Mouse (Mus musculus): Measurements from ENCODE around the gene Sdha. TPM values are rescaled to one million over a fixed set of nuclear protein-coding genes. Genes with fewer than 3 reads are reported as not detected.

The Sdha gene
- polyA plus RNA-seq, 1 experiment from 2014 or later: 199 TPM

GRCm38 (mm10) chr13:74363176-74363858 lies 13.2 kb upstream of the Sdha start:
- Histone ChIP-seq H3K4me2 (ENCODE audit: low read depth, low read length) (no peak overlapping the region), H3K36me3 (ENCODE audit: control insufficient read depth, insufficient read depth, low read length) (peaks cover 16% of the 10 kb centered on the region)
- WGBS: 92% methylated on average over 13 of the region's 13 CpGs

GRCm38 (mm10) chr13:74362218-74362617 lies 12.1 kb upstream of the Sdha start:
- no peaks in the 10 kb centered on the region for H3K9me3 ChIP-seq (ENCODE audit: control insufficient read depth, low read length)
- no peaks in the 10 kb centered on the region for H3K4me1 ChIP-seq (ENCODE audit: control insufficient read depth, insufficient read depth, low read length)
- no peak overlapping the region for H3K4me3 ChIP-seq (ENCODE audit: low read depth, low read length)
- H3K27me3 ChIP-seq (ENCODE audit: control insufficient read depth, insufficient read depth, low read length): no peaks in the 10 kb centered on the region
- no peak for ATAC-seq (ENCODE audit: low read depth)
- 77% methylated on average over 2 of the region's 2 CpGs for WGBS
- no peak overlapping the region for H3K9ac ChIP-seq (replicated peaks; ENCODE audit: low read depth, low read length)
- H3K36me3 ChIP-seq (ENCODE audit: control insufficient read depth, insufficient read depth, low read length): peaks cover 16% of the 10 kb centered on the region
- H3K27ac ChIP-seq (ENCODE audit: low read depth, low read length): no peak overlapping the region
- no peak overlapping the region for H3K4me2 ChIP-seq (ENCODE audit: low read depth, low read length)

More at GRCm38 (mm10) chr13:74363176-74363858, 13.2 kb upstream of the Sdha start:
- no peak overlapping the region for H3K4me3 ChIP-seq (ENCODE audit: low read depth, low read length)
- no peaks in the 10 kb centered on the region for H3K4me1 ChIP-seq (ENCODE audit: control insufficient read depth, insufficient read depth, low read length)
- H3K27ac ChIP-seq (ENCODE audit: low read depth, low read length): no peak overlapping the region
- peak; percentile 25; the same call in 1 of the 2 replicates for ATAC-seq (ENCODE audit: low read depth)
- H3K9me3 ChIP-seq (ENCODE audit: control insufficient read depth, low read length): no peaks in the 10 kb centered on the region
- H3K27me3 ChIP-seq (ENCODE audit: control insufficient read depth, insufficient read depth, low read length): no peaks in the 10 kb centered on the region
- H3K9ac ChIP-seq (replicated peaks; ENCODE audit: low read depth, low read length): no peak overlapping the region

GRCm38 (mm10) chr13:74356491-74356890 lies 6.4 kb upstream of the Sdha start:
- no peaks in the 10 kb centered on the region for H3K27me3 ChIP-seq (ENCODE audit: control insufficient read depth, insufficient read depth, low read length)
- no peak overlapping the region for H3K27ac ChIP-seq (ENCODE audit: low read depth, low read length)
- H3K9ac ChIP-seq (replicated peaks; ENCODE audit: low read depth, low read length): no peak overlapping the region
- peaks cover 20% of the 10 kb centered on the region for H3K36me3 ChIP-seq (ENCODE audit: control insufficient read depth, insufficient read depth, low read length)
- no peak for ATAC-seq (ENCODE audit: low read depth)
- no peaks in the 10 kb centered on the region for H3K4me1 ChIP-seq (ENCODE audit: control insufficient read depth, insufficient read depth, low read length)
- no peaks in the 10 kb centered on the region for H3K9me3 ChIP-seq (ENCODE audit: control insufficient read depth, low read length)
- 96% methylated on average over 13 of the region's 13 CpGs for WGBS
- no peak overlapping the region for H3K4me2 ChIP-seq (ENCODE audit: low read depth, low read length)
- H3K4me3 ChIP-seq (ENCODE audit: low read depth, low read length): no peak overlapping the region

GRCm38 (mm10) chr13:74350435-74350906 lies 391 bp upstream of the Sdha start:
- Histone ChIP-seq H3K4me1 (ENCODE audit: control insufficient read depth, insufficient read depth, low read length) (peaks cover 17% of the 10 kb centered on the region), H3K4me3 (ENCODE audit: low read depth, low read length) (peak overlapping the region; percentile 63), H3K27me3 (ENCODE audit: control insufficient read depth, insufficient read depth, low read length) (no peaks in the 10 kb centered on the region), H3K4me2 (ENCODE audit: low read depth, low read length) (peak overlapping the region; percentile 55), H3K9me3 (ENCODE audit: control insufficient read depth, low read length) (no peaks in the 10 kb centered on the region), H3K9ac (replicated peaks; ENCODE audit: low read depth, low read length) (peak overlapping the region; percentile 72), H3K36me3 (ENCODE audit: control insufficient read depth, insufficient read depth, low read length) (no peaks in the 10 kb centered on the region), H3K27ac (ENCODE audit: low read depth, low read length) (peak overlapping the region; percentile 48)
- WGBS: 2% methylated on average over 15 of the region's 15 CpGs
- ATAC-seq (ENCODE audit: low read depth): peak; percentile 47; the same call in 1 of the 2 replicates

- H3K36me3 ChIP-seq (ENCODE audit: control insufficient read depth, insufficient read depth, low read length): peaks cover 35% of the 10 kb centered on the region
- no peak overlapping the region for H3K27ac ChIP-seq (ENCODE audit: low read depth, low read length)
- WGBS: 63% methylated on average over 3 of the region's 3 CpGs
- no peak overlapping the region for H3K4me2 ChIP-seq (ENCODE audit: low read depth, low read length)
- H3K9ac ChIP-seq (replicated peaks; ENCODE audit: low read depth, low read length): no peak overlapping the region
- no peaks in the 10 kb centered on the region for H3K9me3 ChIP-seq (ENCODE audit: control insufficient read depth, low read length)
- H3K4me3 ChIP-seq (ENCODE audit: low read depth, low read length): no peak overlapping the region
- no peaks in the 10 kb centered on the region for H3K4me1 ChIP-seq (ENCODE audit: control insufficient read depth, insufficient read depth, low read length)
- no peaks in the 10 kb centered on the region for H3K27me3 ChIP-seq (ENCODE audit: control insufficient read depth, insufficient read depth, low read length)
- ATAC-seq (ENCODE audit: low read depth): peak; percentile 70
These were observed 9.0 kb downstream of the Sdha start for GRCm38 (mm10) chr13:74341036-74341435.

GRCm38 (mm10) chr13:74329321-74329720 lies 20.8 kb downstream of the Sdha start:
- H3K4me2 ChIP-seq (ENCODE audit: low read depth, low read length): no peak overlapping the region
- H3K9me3 ChIP-seq (ENCODE audit: control insufficient read depth, low read length): no peaks in the 10 kb centered on the region
- no peak overlapping the region for H3K4me3 ChIP-seq (ENCODE audit: low read depth, low read length)
- no peaks in the 10 kb centered on the region for H3K27me3 ChIP-seq (ENCODE audit: control insufficient read depth, insufficient read depth, low read length)
- no peak overlapping the region for H3K27ac ChIP-seq (ENCODE audit: low read depth, low read length)
- peaks cover 56% of the 10 kb centered on the region for H3K36me3 ChIP-seq (ENCODE audit: control insufficient read depth, insufficient read depth, low read length)
- no peak for ATAC-seq (ENCODE audit: low read depth)
- H3K4me1 ChIP-seq (ENCODE audit: control insufficient read depth, insufficient read depth, low read length): no peaks in the 10 kb centered on the region
- H3K9ac ChIP-seq (replicated peaks; ENCODE audit: low read depth, low read length): no peak overlapping the region

GRCm38 (mm10) chr13:74317170-74317849 lies 32.8 kb downstream of the Sdha start, which contains the start of gene Pdcd6:
Gene Pdcd6 (minus strand): TSS chr13:74317580.
- peak within 1 kb of the TSS; percentile 94 for H3K4me2 ChIP-seq (ENCODE audit: low read depth, low read length)
- H3K4me3 ChIP-seq (ENCODE audit: low read depth, low read length): peak within 1 kb of the TSS; percentile 83
- peaks cover 11% of the 10 kb centered on the region for H3K4me1 ChIP-seq (ENCODE audit: control insufficient read depth, insufficient read depth, low read length)
- H3K36me3 ChIP-seq (ENCODE audit: control insufficient read depth, insufficient read depth, low read length): peaks cover 15% of the 10 kb centered on the region
- H3K9me3 ChIP-seq (ENCODE audit: control insufficient read depth, low read length): no peaks in the 10 kb centered on the region
- no peaks in the 10 kb centered on the region for H3K27me3 ChIP-seq (ENCODE audit: control insufficient read depth, insufficient read depth, low read length)
- peak; percentile 99 for ATAC-seq (ENCODE audit: low read depth)
- peak within 1 kb of the TSS; percentile 83 for H3K9ac ChIP-seq (replicated peaks; ENCODE audit: low read depth, low read length)
- WGBS: under 1% methylated on average over 36 of the region's 36 CpGs
- H3K27ac ChIP-seq (ENCODE audit: low read depth, low read length): peak within 1 kb of the TSS; percentile 52

- Histone ChIP-seq H3K9me3 (ENCODE audit: control insufficient read depth, low read length) (no peaks in the 10 kb centered on the region), H3K36me3 (ENCODE audit: control insufficient read depth, insufficient read depth, low read length) (peaks cover 10% of the 10 kb centered on the region), H3K4me1 (ENCODE audit: control insufficient read depth, insufficient read depth, low read length) (peaks cover 11% of the 10 kb centered on the region), H3K9ac (replicated peaks; ENCODE audit: low read depth, low read length) (peak overlapping the region; percentile 83), H3K27ac (ENCODE audit: low read depth, low read length) (peak overlapping the region; percentile 52), H3K27me3 (ENCODE audit: control insufficient read depth, insufficient read depth, low read length) (no peaks in the 10 kb centered on the region), H3K4me2 (ENCODE audit: low read depth, low read length) (peak overlapping the region; percentile 94), H3K4me3 (ENCODE audit: low read depth, low read length) (peak overlapping the region; percentile 83)
- 3% methylated on average over 15 of the region's 15 CpGs for WGBS
- no peak; the same call in 1 of the 2 replicates for ATAC-seq (ENCODE audit: low read depth)
These were observed 33.3 kb downstream of the Sdha start for GRCm38 (mm10) chr13:74316789-74317169.

- Histone ChIP-seq H3K9ac (replicated peaks; ENCODE audit: low read depth, low read length) (peak overlapping the region; percentile 83), H3K9me3 (ENCODE audit: control insufficient read depth, low read length) (no peaks in the 10 kb centered on the region), H3K4me3 (ENCODE audit: low read depth, low read length) (peak overlapping the region; percentile 83), H3K4me2 (ENCODE audit: low read depth, low read length) (peak overlapping the region; percentile 94), H3K4me1 (ENCODE audit: control insufficient read depth, insufficient read depth, low read length) (peaks cover 11% of the 10 kb centered on the region), H3K36me3 (ENCODE audit: control insufficient read depth, insufficient read depth, low read length) (0 out of 2 replicates have a peak, but pooled peaks cover 11% of the 10 kb centered on the region), H3K27me3 (ENCODE audit: control insufficient read depth, insufficient read depth, low read length) (no peaks in the 10 kb centered on the region), H3K27ac (ENCODE audit: low read depth, low read length) (peak overlapping the region; percentile 52)
- 35% methylated on average over 4 of the region's 4 CpGs for WGBS
- no peak for ATAC-seq (ENCODE audit: low read depth)
These were observed 33.7 kb downstream of the Sdha start for GRCm38 (mm10) chr13:74316386-74316785.
